Mouse (Mus musculus): ENCODE measurements at regions not wholly inside any gene's neighbourhood (a gene's known extent, or its start where the extent isn't known, plus 50 kb on each side); places are given as distances from the start of the nearest gene placed in this dataset.

- DNase-seq (ENCODE audit: extremely low spot score, low spot score) = no peak
Measured at GRCm38 (mm10) chr7:95952395-95952794, 218.7 kb upstream of the Tenm4 start.

GRCm38 (mm10) chr7:95954511-95954910 lies 216.5 kb upstream of the Tenm4 start:
- no peak for DNase-seq (ENCODE audit: extremely low spot score, low spot score)

- DNase-seq (ENCODE audit: extremely low spot score, low spot score) = no peak
Measured at GRCm38 (mm10) chr7:95955119-95955518, 215.9 kb upstream of the Tenm4 start.

GRCm38 (mm10) chr7:95959068-95959467 lies 212.0 kb upstream of the Tenm4 start:
- DNase-seq (ENCODE audit: extremely low spot score, low spot score) = no peak

GRCm38 (mm10) chr7:95971863-95972262 lies 199.2 kb upstream of the Tenm4 start:
- no peak for DNase-seq (ENCODE audit: extremely low spot score, low spot score)

GRCm38 (mm10) chr7:95974085-95974484 lies 197.0 kb upstream of the Tenm4 start:
- no peak for DNase-seq (ENCODE audit: extremely low spot score, low spot score)

GRCm38 (mm10) chr7:95991250-95992032 lies 179.6 kb upstream of the Tenm4 start:
- DNase-seq (ENCODE audit: extremely low spot score, low spot score) = peak; percentile 17

GRCm38 (mm10) chr7:95992033-95992516 lies 179.0 kb upstream of the Tenm4 start:
- no peak for DNase-seq (ENCODE audit: extremely low spot score, low spot score)

- DNase-seq (ENCODE audit: extremely low spot score, low spot score) = no peak
Measured at GRCm38 (mm10) chr7:95992521-95992920, 178.5 kb upstream of the Tenm4 start.

GRCm38 (mm10) chr7:95997190-95997589 lies 173.9 kb upstream of the Tenm4 start:
- DNase-seq (ENCODE audit: extremely low spot score, low spot score) = no peak

- DNase-seq (ENCODE audit: extremely low spot score, low spot score) = no peak
Measured at GRCm38 (mm10) chr7:95999189-95999588, 171.9 kb upstream of the Tenm4 start.

- DNase-seq (ENCODE audit: extremely low spot score, low spot score) = no peak
Measured at GRCm38 (mm10) chr7:96002401-96002800, 168.6 kb upstream of the Tenm4 start.

- DNase-seq (ENCODE audit: extremely low spot score, low spot score) = no peak
Measured at GRCm38 (mm10) chr7:96006299-96006698, 164.7 kb upstream of the Tenm4 start.

- DNase-seq (ENCODE audit: extremely low spot score, low spot score) = no peak
Measured at GRCm38 (mm10) chr7:96013008-96013407, 158.0 kb upstream of the Tenm4 start.

GRCm38 (mm10) chr7:96017112-96017884 lies 153.7 kb upstream of the Tenm4 start:
- DNase-seq (ENCODE audit: extremely low spot score, low spot score) = no peak

- no peak for DNase-seq (ENCODE audit: extremely low spot score, low spot score)
Measured at GRCm38 (mm10) chr7:96024048-96024447, 147.0 kb upstream of the Tenm4 start.

- DNase-seq (ENCODE audit: extremely low spot score, low spot score) = no peak
Measured at GRCm38 (mm10) chr7:96026781-96027418, 144.1 kb upstream of the Tenm4 start.

GRCm38 (mm10) chr7:96033636-96034035 lies 137.4 kb upstream of the Tenm4 start:
- DNase-seq (ENCODE audit: extremely low spot score, low spot score) = no peak

- no peak for DNase-seq (ENCODE audit: extremely low spot score, low spot score)
Measured at GRCm38 (mm10) chr7:96035456-96035855, 135.6 kb upstream of the Tenm4 start.

GRCm38 (mm10) chr7:96039628-96040027 lies 131.4 kb upstream of the Tenm4 start:
- DNase-seq (ENCODE audit: extremely low spot score, low spot score) = no peak

- DNase-seq (ENCODE audit: extremely low spot score, low spot score) = no peak
Measured at GRCm38 (mm10) chr7:96041806-96042205, 129.2 kb upstream of the Tenm4 start.

GRCm38 (mm10) chr7:96051631-96052030 lies 119.4 kb upstream of the Tenm4 start:
- DNase-seq (ENCODE audit: extremely low spot score, low spot score) = no peak
